Mouse (Mus musculus): ENCODE data around the gene Hap1.

The Hap1 gene

DNA sequence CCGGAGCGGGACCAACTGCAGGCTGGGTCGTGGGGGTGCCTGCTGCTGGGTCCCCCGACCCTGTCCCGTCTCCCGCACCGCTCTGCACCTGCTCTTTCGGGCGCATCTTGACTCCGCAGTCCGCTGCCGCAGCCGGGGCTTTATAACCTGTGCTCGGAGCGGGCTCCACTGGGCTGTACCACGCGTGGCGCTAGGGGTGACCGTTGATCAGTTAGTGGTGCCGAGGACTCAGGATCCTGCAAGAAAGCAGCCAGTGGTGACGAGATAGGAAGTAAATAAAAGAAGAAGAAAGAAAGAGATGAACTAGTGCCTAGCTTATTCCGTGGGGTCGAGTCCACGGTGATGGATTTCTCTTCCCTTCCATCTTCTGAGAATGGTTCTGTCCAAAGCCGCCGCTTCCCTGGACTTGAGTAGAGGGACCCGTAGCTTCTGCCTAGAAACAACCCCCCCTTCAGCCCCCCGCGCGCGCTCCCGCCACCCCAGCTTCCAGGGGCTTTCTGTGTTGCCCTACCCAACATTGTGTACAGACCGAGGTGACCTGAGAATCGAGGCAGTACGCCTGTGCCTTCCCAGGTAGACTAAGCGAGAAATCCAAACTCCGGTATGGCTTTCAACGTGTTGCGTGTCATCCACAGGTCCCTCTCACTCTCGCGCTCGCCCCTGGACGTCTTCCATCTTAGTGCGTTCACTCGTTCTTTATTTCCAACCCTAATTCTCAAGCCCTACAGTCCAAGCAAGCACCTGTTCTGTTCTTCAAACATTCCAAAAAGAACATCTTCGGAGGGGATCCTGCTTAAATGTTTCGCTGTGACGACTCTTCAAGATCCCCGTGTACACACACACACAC, at the start of gene Hap1:
TSS of gene Hap1 (minus strand) at position 157 of the 847 bp plus-strand sequence.
- peak; percentile 92 for DNase-seq (ENCODE audit: low read depth, low spot score)

DNA sequence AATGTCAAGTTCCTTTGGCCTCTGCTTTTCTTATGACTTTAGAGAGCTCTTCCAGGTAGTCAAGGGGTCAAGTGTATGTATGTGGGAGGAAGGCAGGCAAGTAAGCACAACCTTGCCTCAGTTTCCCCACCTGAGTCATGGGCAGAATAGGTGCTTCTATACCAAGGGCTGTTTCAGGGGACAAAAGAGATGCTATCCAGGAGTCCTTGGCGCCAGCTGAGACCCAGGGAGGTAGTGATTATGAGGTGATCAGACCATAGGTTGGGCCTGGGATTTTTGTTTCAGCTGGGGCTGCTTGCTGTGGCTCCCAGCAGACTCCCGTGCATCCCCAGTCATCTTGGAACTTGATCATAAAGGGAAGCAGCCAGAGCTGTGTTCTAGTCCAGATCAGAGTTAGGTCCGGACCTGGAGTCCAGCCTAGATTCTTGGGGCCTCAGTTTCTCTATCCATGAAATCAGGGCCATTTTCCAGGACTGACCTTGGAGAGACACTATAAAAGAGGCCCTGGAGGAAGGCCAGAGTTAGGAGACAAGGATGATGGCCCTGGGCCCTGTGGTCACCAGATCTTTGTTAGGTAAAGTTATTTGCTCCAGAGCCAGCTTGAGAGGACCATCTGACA, 48.6 kb upstream of the Hap1 start:
- no peak for DNase-seq (ENCODE audit: low read depth, low spot score)

DNA sequence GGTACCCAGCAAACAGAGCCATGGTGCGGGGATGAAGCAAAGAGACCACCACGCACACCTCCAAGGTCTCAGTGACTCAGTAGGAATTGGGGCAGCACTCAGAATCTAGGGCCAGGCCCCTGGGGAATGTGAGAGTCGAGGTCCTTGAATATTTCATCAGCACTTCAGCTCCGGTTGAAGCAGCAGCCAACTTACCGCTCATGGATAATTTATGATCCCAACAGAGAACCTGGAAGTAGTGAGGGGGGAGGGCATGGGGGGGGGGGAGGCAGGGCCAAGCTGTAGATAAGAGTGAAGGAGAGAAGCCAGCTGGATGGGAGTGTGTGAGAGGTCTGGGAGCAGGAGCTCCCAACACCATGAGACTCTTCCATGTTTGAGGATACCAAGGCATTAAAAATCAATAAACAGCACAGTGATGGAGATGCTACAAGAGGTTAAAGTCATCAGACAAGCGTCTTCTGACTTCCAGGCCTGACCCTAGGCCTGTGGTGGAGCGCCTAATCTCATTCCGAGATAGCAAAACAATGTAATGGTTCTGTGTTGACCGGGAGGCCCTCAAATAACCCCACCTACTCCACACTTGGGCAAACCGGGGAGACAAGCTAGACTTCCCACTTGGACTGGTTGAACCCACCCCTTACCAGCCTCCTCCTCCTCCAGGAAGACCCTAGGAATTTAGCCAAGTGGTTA, 47.7 kb upstream of the Hap1 start:
- no peak for DNase-seq (ENCODE audit: low read depth, low spot score)

- DNase-seq (ENCODE audit: low read depth, low spot score), result no peak
Observed at GRCm38 (mm10) chr11:100402682-100403081, 46.8 kb upstream of the Hap1 start.

DNA sequence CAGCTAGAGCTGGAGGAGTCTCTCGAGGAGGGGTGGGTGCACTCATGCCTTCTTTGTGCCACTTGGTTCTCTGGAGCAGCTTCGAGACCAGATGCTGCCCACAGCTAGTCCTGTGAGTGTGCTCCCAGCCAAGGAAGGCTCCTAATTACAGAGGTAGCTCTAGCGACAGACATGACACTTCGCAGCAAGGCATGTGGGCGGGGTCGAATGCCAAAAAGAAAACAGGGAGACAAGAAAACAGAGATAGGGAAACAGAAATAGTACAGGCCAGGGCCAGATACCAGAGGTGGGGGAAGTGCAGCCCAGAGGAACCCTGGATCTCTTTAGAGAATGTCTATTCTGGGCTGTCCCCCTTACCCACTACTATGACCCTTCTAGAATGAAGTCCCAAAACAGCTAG, 46.3 kb upstream of the Hap1 start:
- DNase-seq (ENCODE audit: low read depth, low spot score), result no peak

DNA sequence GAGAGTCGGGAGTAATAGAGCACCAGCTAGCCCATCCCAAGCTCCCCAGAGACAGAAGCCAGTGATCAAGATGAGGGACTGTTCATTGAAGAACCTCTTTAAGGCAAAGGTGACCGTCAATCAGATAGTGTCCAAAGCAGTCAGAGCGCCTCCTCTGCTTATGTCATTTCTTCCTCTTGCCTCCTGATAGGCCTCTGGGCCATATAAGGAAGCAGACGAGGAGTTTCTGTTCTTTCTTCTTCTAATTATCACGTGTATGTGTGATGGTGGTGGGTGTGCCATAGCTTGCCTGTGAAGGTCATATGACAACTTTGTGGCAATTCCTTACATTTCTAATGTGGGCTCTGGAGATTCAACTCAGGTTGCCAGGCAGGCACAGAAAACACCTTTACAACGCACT, 44.9 kb upstream of the Hap1 start:
- DNase-seq (ENCODE audit: low read depth, low spot score), result no peak

DNA sequence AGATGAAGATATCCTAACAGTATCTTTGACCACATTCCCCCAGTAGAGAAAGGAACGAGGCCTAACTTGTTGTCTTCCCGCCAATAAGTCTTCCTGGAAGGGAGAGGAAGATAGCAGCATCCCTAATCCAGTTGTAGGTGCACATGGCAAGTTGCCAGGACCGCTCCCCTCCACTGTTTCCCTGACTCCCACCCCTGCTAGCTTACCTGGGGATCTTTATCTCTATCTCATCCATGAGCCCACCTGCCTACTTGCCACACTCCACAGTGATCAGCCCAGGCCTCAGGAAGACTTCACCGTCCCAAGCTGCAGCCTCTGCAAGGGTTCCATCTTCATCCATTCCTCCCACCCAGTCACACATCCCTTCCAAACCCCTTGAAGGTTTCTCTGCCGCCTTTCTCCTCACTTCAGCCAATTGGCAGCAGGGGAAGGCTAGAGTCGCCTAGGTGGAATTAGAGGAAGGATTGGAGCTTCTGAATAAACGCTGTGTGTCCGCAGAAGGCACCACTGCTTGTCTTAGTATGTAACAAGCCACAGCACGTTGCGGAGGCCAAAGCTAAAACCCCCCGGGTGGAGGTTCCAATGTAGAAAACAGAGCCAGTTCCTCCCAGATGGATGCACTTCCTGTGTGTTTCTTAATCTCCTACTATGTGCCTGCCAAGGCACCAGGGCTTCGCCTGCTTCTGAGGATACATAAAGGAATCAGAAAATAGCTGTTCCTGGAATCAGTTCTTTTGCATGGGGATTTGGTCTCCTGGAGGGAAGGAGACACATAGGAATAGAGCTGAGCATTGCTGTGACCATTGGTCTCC, 44.0 kb upstream of the Hap1 start:
- no peak for DNase-seq (ENCODE audit: low read depth, low spot score)

DNA sequence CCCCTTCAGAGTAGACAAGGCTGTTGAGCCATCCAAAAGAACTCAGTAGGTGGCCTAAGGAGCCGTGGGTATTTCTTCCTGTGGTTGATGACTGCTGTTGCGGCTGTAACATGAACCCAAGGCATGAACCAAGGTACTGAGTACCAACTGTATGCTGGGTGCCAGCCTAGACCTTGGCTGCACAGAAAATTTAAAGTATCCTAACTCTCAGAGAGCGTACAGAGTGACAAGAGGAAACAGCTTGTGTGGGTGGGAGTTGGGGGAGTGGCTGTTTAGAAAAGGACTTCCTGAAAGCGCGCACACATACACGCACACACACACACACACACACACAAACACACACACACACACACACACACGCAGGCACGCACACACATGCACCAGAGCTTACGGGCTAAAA, 43.4 kb upstream of the Hap1 start:
- peak; percentile 48 for DNase-seq (ENCODE audit: low read depth, low spot score)

- no peak for DNase-seq (ENCODE audit: low read depth, low spot score)
Observed at GRCm38 (mm10) chr11:100398517-100398916, 42.6 kb upstream of the Hap1 start.

DNA sequence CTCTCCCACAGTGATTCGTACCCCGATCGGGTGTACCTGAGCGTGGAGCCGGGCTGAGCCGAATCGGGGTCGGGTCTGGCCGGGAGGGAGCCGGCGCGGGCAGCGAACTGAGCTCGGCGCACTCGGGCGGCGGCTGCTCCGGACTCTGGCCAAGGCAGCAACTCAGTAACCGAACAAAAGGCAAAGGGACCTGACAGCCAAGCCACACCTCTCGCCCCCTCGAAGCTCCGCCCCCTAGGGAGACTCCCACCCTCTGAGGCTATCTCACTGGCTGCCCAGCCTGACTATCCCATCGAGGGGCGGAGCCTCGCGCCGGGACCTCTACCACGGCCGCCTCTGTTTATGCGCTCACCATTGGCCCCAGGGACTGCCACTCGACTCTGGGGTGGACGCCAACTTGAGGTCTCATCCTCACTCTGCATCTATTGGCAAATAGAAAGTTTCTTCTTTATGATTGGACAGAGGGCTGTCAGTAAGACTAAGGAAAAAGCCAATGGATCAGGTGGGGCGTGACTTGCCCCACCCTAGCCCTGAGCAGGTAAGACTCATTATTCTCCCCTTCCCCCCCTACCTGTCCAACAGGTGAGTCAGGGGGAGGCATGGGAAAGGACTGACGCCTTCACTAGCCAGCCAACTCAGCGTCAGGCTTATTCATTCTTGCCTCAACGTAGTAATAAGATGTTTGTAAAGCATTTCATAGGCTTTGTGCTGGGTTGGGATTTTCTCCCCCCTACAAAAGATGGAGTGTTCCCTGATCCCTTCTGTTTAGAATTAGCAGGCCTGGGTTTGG, 41.9 kb upstream of the Hap1 start, which contains the start of gene Jup:
TSS of gene Jup (minus strand) at position 164 of the 790 bp plus-strand sequence.
- peak; percentile 100 for DNase-seq (ENCODE audit: low read depth, low spot score)

DNA sequence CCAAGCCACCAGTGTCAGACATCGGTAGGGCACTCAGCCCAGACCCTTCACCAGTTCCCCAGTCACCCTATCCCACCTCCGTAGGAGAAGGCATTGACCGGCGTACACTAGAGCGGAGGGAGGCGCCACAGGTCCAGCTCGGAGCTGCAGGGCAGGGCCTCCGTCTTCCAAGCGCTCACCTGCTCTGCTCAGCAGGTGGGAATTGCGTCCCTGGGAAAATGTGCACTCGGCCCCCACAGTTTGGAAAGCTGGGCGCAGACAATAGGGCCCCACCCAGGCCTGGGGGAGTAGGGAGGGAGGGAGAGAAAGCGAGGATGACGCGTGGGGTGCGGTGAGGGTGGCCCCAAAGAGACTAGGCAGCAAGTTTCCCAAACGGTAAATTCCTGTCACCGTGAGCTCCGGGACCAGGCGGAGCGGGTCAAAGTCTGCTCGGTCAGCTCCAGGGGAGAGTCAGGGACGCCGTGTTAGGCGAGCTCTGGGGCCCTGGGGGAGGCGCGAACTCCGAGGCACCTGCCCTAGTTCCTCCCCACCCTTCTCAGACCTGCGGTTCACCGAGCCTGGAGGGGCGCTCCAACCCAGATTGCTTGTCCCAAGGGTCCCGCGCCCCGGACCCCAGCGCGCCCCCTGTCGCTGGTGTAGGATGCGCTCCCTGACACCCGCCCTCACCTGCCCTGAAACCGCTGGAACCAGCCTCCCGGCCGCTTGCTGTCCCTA, 41.1 kb upstream of the Hap1 start:
- DNase-seq (ENCODE audit: low read depth, low spot score), result peak; percentile 76

GRCm38 (mm10) chr11:100395861-100396631, 40.1 kb upstream of the Hap1 start:
- peak; percentile 95 for DNase-seq (ENCODE audit: low read depth, low spot score)

- DNase-seq (ENCODE audit: low read depth, low spot score), result peak; percentile 65
Observed at GRCm38 (mm10) chr11:100395200-100395599, 39.3 kb upstream of the Hap1 start.

GRCm38 (mm10) chr11:100394353-100395074, 38.6 kb upstream of the Hap1 start:
- no peak for DNase-seq (ENCODE audit: low read depth, low spot score)

GRCm38 (mm10) chr11:100393733-100394132, 37.8 kb upstream of the Hap1 start:
- no peak for DNase-seq (ENCODE audit: low read depth, low spot score)

- no peak for DNase-seq (ENCODE audit: low read depth, low spot score)
Observed at GRCm38 (mm10) chr11:100392958-100393357, 37.0 kb upstream of the Hap1 start.

- peak; percentile 84 for DNase-seq (ENCODE audit: low read depth, low spot score)
Observed at GRCm38 (mm10) chr11:100391884-100392345, 36.0 kb upstream of the Hap1 start.

GRCm38 (mm10) chr11:100391081-100391883, 35.4 kb upstream of the Hap1 start:
- DNase-seq (ENCODE audit: low read depth, low spot score), result peak; percentile 76
